Comparison of ENCODE assay signal across 26 mouse cellular contexts in the genomic region with DNA sequence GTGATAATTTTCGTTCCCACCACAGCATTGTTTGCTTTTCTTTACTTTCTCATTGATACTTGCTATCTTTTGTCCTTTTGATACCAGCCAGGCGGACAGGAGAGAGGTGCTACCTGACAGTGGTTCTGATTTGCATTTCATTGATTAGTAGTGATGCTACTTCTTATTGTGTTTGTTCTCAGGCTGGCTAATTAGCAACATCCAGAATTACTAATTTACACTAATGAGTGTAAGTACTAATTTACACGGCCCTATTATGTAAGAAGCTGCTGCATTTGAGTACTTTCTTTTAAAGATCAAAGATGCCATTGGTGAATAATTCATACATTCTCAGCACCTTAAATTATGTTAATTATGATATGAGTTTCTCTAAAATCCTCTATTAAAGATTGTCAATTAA. TPM values are rescaled to one million over a fixed set of nuclear protein-coding genes. Genes with fewer than 3 reads are reported as not detected.
"Had no signal": no experiment of that assay in that cellular context is flagged by ENCODE, and none has a peak within 500 bp of the region (broad histone marks: within the 10 kb centered on the region; RNA-seq: fewer than 3 reads in every experiment).

No protein-coding gene starts in this region.

- H3K36me3 ChIP-seq: limb, embryonic 12.5 days; limb, embryonic 15.5 days; neural tube, embryonic 12.5 days; neural tube, embryonic 15.5 days had no signal

- H3K4me1 ChIP-seq: limb, embryonic 12.5 days; limb, embryonic 15.5 days; neural tube, embryonic 12.5 days; neural tube, embryonic 15.5 days had no signal

- H3K27me3 ChIP-seq: limb, embryonic 12.5 days; limb, embryonic 15.5 days; neural tube, embryonic 12.5 days; neural tube, embryonic 15.5 days had no signal

- H3K4me3 ChIP-seq: layer of hippocampus, adult 2 months; limb, embryonic 12.5 days; limb, embryonic 15.5 days; neural tube, embryonic 12.5 days; neural tube, embryonic 15.5 days had no signal

- ATAC-seq: liver, postnatal 0 days; lung, postnatal 0 days had no signal

- DNase-seq: kidney, adult 18-20 months; kidney, adult 9 months; kidney, postnatal 25 days; layer of hippocampus, adult 9-11 months; left cerebral cortex, postnatal 4 days; liver, postnatal 0 days; lung, embryonic 14.5 days; right cerebral cortex, adult 18-20 months; right cerebral cortex, postnatal 14 days; right cerebral cortex, postnatal 4 days; thymus, postnatal 25 days had no signal

- H3K9ac ChIP-seq: limb, embryonic 12.5 days; limb, embryonic 15.5 days; liver, embryonic 14.5 days; liver, postnatal 0 days; lung, embryonic 14.5 days; neural tube, embryonic 12.5 days; neural tube, embryonic 15.5 days had no signal

- H3K9me3 ChIP-seq: limb, embryonic 12.5 days; limb, embryonic 15.5 days; neural tube, embryonic 12.5 days; neural tube, embryonic 15.5 days had no signal

- H3K4me2 ChIP-seq: limb, embryonic 12.5 days; limb, embryonic 15.5 days; liver, embryonic 11.5 days; lung, embryonic 14.5 days; neural tube, embryonic 12.5 days; neural tube, embryonic 15.5 days had no signal

- H3K27ac ChIP-seq: kidney, postnatal 0 days; layer of hippocampus, adult 2 months; limb, embryonic 12.5 days; limb, embryonic 15.5 days; liver, embryonic 14.5 days; macrophage; neural tube, embryonic 12.5 days; neural tube, embryonic 15.5 days had no signal

RNA-seq across cellular contexts. Expression of gene Khdc1b, which starts 53.4 kb away (rescaled TPM):
- total RNA-seq: layer of hippocampus, adult 2 months; layer of hippocampus, postnatal 25 days; left cerebral cortex, adult 18-20 months; left cerebral cortex, postnatal 10 days; left cerebral cortex, postnatal 4 days; megakaryocyte, adult 5-6 weeks had no signal
- polyA plus RNA-seq: large intestine, adult 2 months; limb, embryonic 15.5 days; liver, embryonic 11.5 days; liver, embryonic 14.5 days; liver, postnatal 0 days; lung, postnatal 0 days; macrophage; neural tube, embryonic 15.5 days had no signal
